Mouse (Mus musculus) gastrocnemius, adult 8-10 months (tissue): ENCODE results near the gene Gm9964. TPM values are rescaled to one million over a fixed set of nuclear protein-coding genes. Genes with fewer than 3 reads are reported as not detected.
A peak's percentile ranks its signal among the peaks of the same experiment; 100 is the strongest.
"Not testable (repeated sequence)": the region's sequence is repeated elsewhere in the genome, so short reads cannot be mapped to it uniquely, and the experiment has no call there.

ENCODE experiments used
- DNase-seq, 2 experiments: peaks; one replicate each; pipeline ENCODE4 v3.0.0; 2022; ENCODE audit warnings: low spot score in 2 of 2
- total RNA-seq, 4 experiments: library from RNA; stranded (reverse); gene quantifications; 2 replicates each; pipeline ENCODE4 v1.2.4; 2022

Gm9964 gene
- total RNA-seq, 4 experiments from 2014 or later: 0.46 TPM; not detected in 3

GRCm38 (mm10) chr11:79299719-79300431, 3.2 kb upstream of the Gm9964 start:
- no peak for DNase-seq

GRCm38 (mm10) chr11:79296167-79296566, 539 bp downstream of the Gm9964 start:
- no peak for DNase-seq

GRCm38 (mm10) chr11:79293971-79294370, 2.7 kb downstream of the Gm9964 start:
- DNase-seq: no peak

GRCm38 (mm10) chr11:79293025-79293424, 3.7 kb downstream of the Gm9964 start:
- no peak for DNase-seq

GRCm38 (mm10) chr11:79292130-79292529, 4.6 kb downstream of the Gm9964 start:
- no peak for DNase-seq

- DNase-seq: no peak
Observed at GRCm38 (mm10) chr11:79291651-79292050, 5.1 kb downstream of the Gm9964 start.

- peak in 1 of 2 experiments; percentile 12 for DNase-seq
Observed at GRCm38 (mm10) chr11:79290473-79290872, 6.2 kb downstream of the Gm9964 start.

- DNase-seq: no peak
Observed at GRCm38 (mm10) chr11:79288913-79289640, 7.6 kb downstream of the Gm9964 start.

GRCm38 (mm10) chr11:79288278-79288843, 8.3 kb downstream of the Gm9964 start:
- no peak for DNase-seq

GRCm38 (mm10) chr11:79287447-79287846, 9.3 kb downstream of the Gm9964 start:
- DNase-seq: no peak

GRCm38 (mm10) chr11:79286305-79286799, 10.4 kb downstream of the Gm9964 start:
- no peak for DNase-seq

GRCm38 (mm10) chr11:79283350-79284030, 13.2 kb downstream of the Gm9964 start:
- no peak for DNase-seq

GRCm38 (mm10) chr11:79281396-79281795, 15.3 kb downstream of the Gm9964 start:
- DNase-seq: no peak

- no peak for DNase-seq
Observed at GRCm38 (mm10) chr11:79279732-79280405, 16.8 kb downstream of the Gm9964 start.

GRCm38 (mm10) chr11:79273757-79274156, 22.9 kb downstream of the Gm9964 start:
- DNase-seq: no peak

GRCm38 (mm10) chr11:79273039-79273438, 23.7 kb downstream of the Gm9964 start:
- no peak for DNase-seq

GRCm38 (mm10) chr11:79267171-79267570, 29.5 kb downstream of the Gm9964 start:
- DNase-seq: peak in 1 of 2 experiments; percentile 21

GRCm38 (mm10) chr11:79264376-79264775, 32.3 kb downstream of the Gm9964 start:
- DNase-seq: no peak

- DNase-seq: not testable (repeated sequence)
Observed at GRCm38 (mm10) chr11:79260126-79260525, 36.6 kb downstream of the Gm9964 start.

GRCm38 (mm10) chr11:79258738-79259137, 38.0 kb downstream of the Gm9964 start:
- peak; percentile 42 to 48 for DNase-seq
